Mouse (Mus musculus): ENCODE measurements around the gene Efcab6.
"Not testable (repeated sequence)": the region's sequence is repeated elsewhere in the genome, so short reads cannot be mapped to it uniquely, and the experiment has no call there.

Efcab6 gene

GRCm38 (mm10) chr15:84065140-84065539, at the start of gene Efcab6:
Gene Efcab6, minus strand, starts transcription at chr15:84065379.
- DNase-seq (ENCODE audit: low spot score in 2 of 2) = peak; percentile 82

- no peak for DNase-seq (ENCODE audit: low spot score in 2 of 2)
These were observed 48.7 kb upstream of the Efcab6 start for GRCm38 (mm10) chr15:84113873-84114272.

- no peak for DNase-seq (ENCODE audit: low spot score in 2 of 2)
These were observed 43.7 kb upstream of the Efcab6 start for GRCm38 (mm10) chr15:84108899-84109298.

- no peak for DNase-seq (ENCODE audit: low spot score in 2 of 2)
These were observed 40.8 kb upstream of the Efcab6 start for GRCm38 (mm10) chr15:84105924-84106500.

GRCm38 (mm10) chr15:84105105-84105923, 40.1 kb upstream of the Efcab6 start, which contains the start of gene Sult4a1:
Gene Sult4a1, minus strand, starts transcription at chr15:84105754.
- DNase-seq (ENCODE audit: low spot score in 2 of 2) = peak; percentile 61 to 68

- DNase-seq (ENCODE audit: low spot score in 2 of 2) = no peak
These were observed 39.4 kb upstream of the Efcab6 start for GRCm38 (mm10) chr15:84104626-84105025.

- DNase-seq (ENCODE audit: low spot score in 2 of 2) = not testable (repeated sequence)
These were observed 32.4 kb upstream of the Efcab6 start for GRCm38 (mm10) chr15:84097536-84097935.

- no peak for DNase-seq (ENCODE audit: low spot score in 2 of 2)
These were observed 30.9 kb upstream of the Efcab6 start for GRCm38 (mm10) chr15:84096051-84096450.

GRCm38 (mm10) chr15:84094921-84095320, 29.7 kb upstream of the Efcab6 start:
- no peak for DNase-seq (ENCODE audit: low spot score in 2 of 2)

GRCm38 (mm10) chr15:84086775-84087174, 21.6 kb upstream of the Efcab6 start:
- DNase-seq (ENCODE audit: low spot score in 2 of 2) = peak in 1 of 2 experiments; percentile 2

- no peak for DNase-seq (ENCODE audit: low spot score in 2 of 2)
These were observed 21.2 kb upstream of the Efcab6 start for GRCm38 (mm10) chr15:84086364-84086763.

GRCm38 (mm10) chr15:84080069-84080468, 14.9 kb upstream of the Efcab6 start:
- DNase-seq (ENCODE audit: low spot score in 2 of 2) = no peak

- peak; percentile 57 to 70 for DNase-seq (ENCODE audit: low spot score in 2 of 2)
These were observed 14.3 kb upstream of the Efcab6 start for GRCm38 (mm10) chr15:84079519-84079918.

- DNase-seq (ENCODE audit: low spot score in 2 of 2) = peak in 1 of 2 experiments; percentile 62
These were observed 13.5 kb upstream of the Efcab6 start for GRCm38 (mm10) chr15:84078667-84079066.

- no peak for DNase-seq (ENCODE audit: low spot score in 2 of 2)
These were observed 12.0 kb upstream of the Efcab6 start for GRCm38 (mm10) chr15:84077151-84077550.

- no peak for DNase-seq (ENCODE audit: low spot score in 2 of 2)
These were observed 9.6 kb upstream of the Efcab6 start for GRCm38 (mm10) chr15:84074705-84075185.

- DNase-seq (ENCODE audit: low spot score in 2 of 2) = peak; percentile 81 to 84
These were observed 8.9 kb upstream of the Efcab6 start for GRCm38 (mm10) chr15:84073911-84074704.

- DNase-seq (ENCODE audit: low spot score in 2 of 2) = no peak
These were observed 7.9 kb upstream of the Efcab6 start for GRCm38 (mm10) chr15:84073058-84073457.

GRCm38 (mm10) chr15:84072226-84072625, 7.0 kb upstream of the Efcab6 start:
- peak; percentile 94 to 95 for DNase-seq (ENCODE audit: low spot score in 2 of 2)

GRCm38 (mm10) chr15:84070116-84070676, 5.0 kb upstream of the Efcab6 start:
- DNase-seq (ENCODE audit: low spot score in 2 of 2) = no peak

- DNase-seq (ENCODE audit: low spot score in 2 of 2) = no peak
These were observed 4.4 kb upstream of the Efcab6 start for GRCm38 (mm10) chr15:84069455-84070050.

All from right cerebral cortex, adult 2 months (tissue).